Mouse (Mus musculus) bone marrow macrophage, adult 2 months (primary cell): ENCODE data around the gene Tpk1.

Source experiments
- CTCF ChIP-seq: IDR thresholded peaks from 2 replicates; pipeline ENCODE4 v1.5.1; 2012; ENCODE audit warnings: low read depth, mild to moderate bottlenecking, low read length, moderate library complexity
- POLR2A ChIP-seq: IDR thresholded peaks from 2 replicates; pipeline ENCODE4 v1.6.1; 2012; ENCODE audit warnings: mild to moderate bottlenecking, low read depth, low read length, borderline replicate concordance

DNA sequence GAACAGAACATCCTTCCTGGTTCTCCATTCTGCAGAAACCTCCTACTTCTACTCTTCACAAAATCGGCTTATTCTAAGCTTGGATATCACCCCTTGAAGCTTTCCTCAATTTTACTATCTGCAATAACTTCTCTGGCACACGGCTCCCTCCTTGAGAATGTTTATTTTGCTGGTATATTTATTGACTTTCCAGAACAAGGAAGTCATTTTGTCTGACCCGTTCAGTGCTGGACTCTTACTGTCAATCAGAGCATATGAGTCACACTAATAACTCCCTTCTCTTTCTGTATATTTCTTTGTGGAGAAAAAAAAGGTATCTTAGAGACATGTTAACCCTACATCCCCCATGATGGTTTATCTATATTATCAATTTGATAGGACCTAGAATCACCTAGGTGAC lies 10.1 kb upstream of the Tpk1 start:
- TF ChIP-seq POLR2A (no peak), CTCF (no peak)
